Mouse (Mus musculus): ENCODE results near the gene Dok1. TPM values are rescaled to one million over a fixed set of nuclear protein-coding genes. Genes with fewer than 3 reads are reported as not detected.

The Dok1 gene
- polyA plus RNA-seq, 1 experiment from 2014 or later: 9.9 TPM

DNA sequence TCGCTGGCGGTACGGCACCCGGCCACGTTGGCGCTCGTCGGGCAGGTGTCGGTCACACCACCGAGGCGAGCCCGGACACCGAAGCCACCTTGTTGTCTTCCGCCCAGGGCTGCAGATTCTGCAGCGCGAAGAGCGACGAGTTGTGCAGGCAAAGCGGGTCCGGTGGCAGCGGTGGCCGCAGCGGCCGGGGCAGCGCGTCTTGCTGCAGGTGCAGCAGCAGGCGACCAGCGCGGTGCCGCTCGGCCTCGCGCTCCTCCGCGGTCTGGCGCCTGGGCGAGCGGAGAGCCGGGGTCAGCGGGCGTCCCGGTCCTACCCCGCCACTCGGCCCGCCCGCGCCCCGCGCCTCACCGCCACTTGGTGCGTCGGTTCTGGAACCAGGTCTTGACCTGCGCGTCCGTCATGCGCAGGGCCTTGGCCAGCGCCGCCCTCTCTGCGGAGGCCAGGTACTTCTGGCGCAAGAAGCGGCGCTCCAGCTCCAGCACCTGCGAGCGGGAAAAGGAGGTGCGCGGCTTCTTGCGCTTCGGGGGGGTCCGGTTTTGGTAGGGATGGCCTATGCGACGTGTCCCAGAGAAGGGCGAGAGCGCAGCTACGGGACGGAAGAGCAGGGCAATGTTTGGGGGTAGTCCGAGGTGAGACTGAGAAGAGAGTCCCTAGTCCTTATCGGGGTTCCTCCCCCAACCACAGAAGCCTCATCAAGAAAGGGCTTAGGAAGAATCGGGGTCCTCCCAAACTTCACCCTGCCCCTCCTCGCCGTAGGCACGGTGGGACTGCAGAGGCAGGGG, 35.6 kb upstream of the Dok1 start:
- Histone ChIP-seq H3K4me3 (replicated peaks) (peak overlapping the region; percentile 29), H3K27me3 (peaks cover 99% of the 10 kb centered on the region), H3K4me1 (replicated peaks) (peaks cover 28% of the 10 kb centered on the region), H3K9ac (replicated peaks) (0 out of 2 replicates have a peak overlapping the region, but pooled peaks have one; percentile 8), H3K36me3 (no peaks in the 10 kb centered on the region), H3K27ac (no peak overlapping the region), H3K9me3 (no peaks in the 10 kb centered on the region), H3K4me2 (peak overlapping the region; percentile 39)
- no peak for ATAC-seq (ENCODE audit: insufficient number of reproducible peaks, insufficient read depth, low FRiP score, low TSS enrichment, low read depth)
- WGBS: under 1% methylated on average over 81 of the region's 81 CpGs

DNA sequence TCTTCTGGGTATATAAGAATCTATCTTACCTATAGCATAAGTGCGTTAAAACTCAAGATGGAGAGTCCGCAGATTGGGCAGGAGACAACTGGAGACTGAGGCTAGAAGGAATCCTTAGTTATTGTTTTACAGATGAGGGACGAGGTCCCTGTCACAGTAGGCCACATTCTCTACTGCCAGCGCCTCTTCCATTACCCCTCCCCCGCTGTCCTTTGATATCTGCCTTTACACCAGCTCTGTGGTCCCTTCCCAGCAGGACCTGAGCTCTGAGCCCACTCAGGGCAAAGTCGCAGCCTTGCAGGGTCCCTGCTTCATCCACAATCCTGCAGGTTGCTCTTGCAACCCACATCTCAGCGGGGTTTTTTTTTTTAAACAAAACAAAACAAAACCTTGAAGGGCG, 35.0 kb upstream of the Dok1 start:
- H3K4me3 ChIP-seq (replicated peaks): no peak overlapping the region
- H3K4me2 ChIP-seq: no peak overlapping the region
- H3K9me3 ChIP-seq: no peaks in the 10 kb centered on the region
- no peaks in the 10 kb centered on the region for H3K36me3 ChIP-seq
- no peak for ATAC-seq (ENCODE audit: insufficient number of reproducible peaks, insufficient read depth, low FRiP score, low TSS enrichment, low read depth)
- no peak overlapping the region for H3K27ac ChIP-seq
- no peak overlapping the region for H3K9ac ChIP-seq (replicated peaks)
- H3K27me3 ChIP-seq: peaks cover 99% of the 10 kb centered on the region
- H3K4me1 ChIP-seq (replicated peaks): peaks cover 28% of the 10 kb centered on the region
- WGBS: 5% methylated on average over 8 of the region's 8 CpGs

DNA sequence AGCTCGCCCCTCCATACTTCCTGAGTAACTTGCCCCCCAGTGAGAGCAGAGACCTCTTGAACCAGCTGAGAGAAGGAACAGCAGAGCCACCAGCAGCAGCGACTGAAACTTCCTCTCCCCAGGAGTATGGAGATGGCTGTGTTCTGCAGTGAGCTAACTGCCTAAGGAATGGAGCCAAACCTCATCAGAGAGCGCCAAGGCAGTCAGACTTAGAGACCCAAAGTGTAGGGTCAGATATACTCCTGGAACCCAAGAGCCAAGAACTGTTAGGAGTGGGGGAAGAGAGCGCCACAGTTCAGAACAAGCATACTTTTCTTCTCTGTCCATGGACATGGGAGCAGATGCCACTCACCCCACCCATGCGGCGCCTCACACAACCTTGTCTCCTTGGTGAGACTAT, 33.2 kb upstream of the Dok1 start:
- WGBS: 22% methylated on average over 6 of the region's 6 CpGs
- H3K4me3 ChIP-seq (replicated peaks): no peak overlapping the region
- no peaks in the 10 kb centered on the region for H3K9me3 ChIP-seq
- H3K9ac ChIP-seq (replicated peaks): no peak overlapping the region
- H3K36me3 ChIP-seq: no peaks in the 10 kb centered on the region
- H3K27me3 ChIP-seq: peaks cover 99% of the 10 kb centered on the region
- H3K4me1 ChIP-seq (replicated peaks): peaks cover 26% of the 10 kb centered on the region
- H3K27ac ChIP-seq: no peak overlapping the region
- no peak for ATAC-seq (ENCODE audit: insufficient number of reproducible peaks, insufficient read depth, low FRiP score, low TSS enrichment, low read depth)
- no peak overlapping the region for H3K4me2 ChIP-seq

DNA sequence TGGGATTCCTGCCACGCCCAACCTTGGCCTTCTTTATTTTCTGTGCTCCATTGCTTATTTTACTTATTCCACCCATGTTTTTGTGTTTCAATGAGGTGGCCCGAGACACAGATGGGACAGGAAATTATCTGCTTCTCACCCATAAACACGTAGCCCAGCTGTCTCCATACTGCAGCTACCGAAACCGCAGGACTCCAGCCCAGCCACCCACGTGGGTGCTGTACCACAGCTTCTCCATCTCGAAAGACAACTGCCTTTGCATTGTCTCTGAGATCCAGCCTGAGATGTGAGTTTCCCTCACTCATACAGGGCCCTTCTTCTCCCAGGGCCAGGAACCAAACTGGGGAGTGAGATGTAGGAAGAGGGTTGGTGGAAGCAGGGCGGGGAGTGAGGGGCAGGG, 32.7 kb upstream of the Dok1 start:
- H3K4me1 ChIP-seq (replicated peaks): peaks cover 22% of the 10 kb centered on the region
- no peak overlapping the region for H3K4me3 ChIP-seq (replicated peaks)
- peaks cover 99% of the 10 kb centered on the region for H3K27me3 ChIP-seq
- no peak overlapping the region for H3K9ac ChIP-seq (replicated peaks)
- H3K9me3 ChIP-seq: no peaks in the 10 kb centered on the region
- 45% methylated on average over 8 of the region's 8 CpGs for WGBS
- H3K4me2 ChIP-seq: no peak overlapping the region
- ATAC-seq (ENCODE audit: insufficient number of reproducible peaks, insufficient read depth, low FRiP score, low TSS enrichment, low read depth): no peak
- no peaks in the 10 kb centered on the region for H3K36me3 ChIP-seq
- H3K27ac ChIP-seq: no peak overlapping the region

DNA sequence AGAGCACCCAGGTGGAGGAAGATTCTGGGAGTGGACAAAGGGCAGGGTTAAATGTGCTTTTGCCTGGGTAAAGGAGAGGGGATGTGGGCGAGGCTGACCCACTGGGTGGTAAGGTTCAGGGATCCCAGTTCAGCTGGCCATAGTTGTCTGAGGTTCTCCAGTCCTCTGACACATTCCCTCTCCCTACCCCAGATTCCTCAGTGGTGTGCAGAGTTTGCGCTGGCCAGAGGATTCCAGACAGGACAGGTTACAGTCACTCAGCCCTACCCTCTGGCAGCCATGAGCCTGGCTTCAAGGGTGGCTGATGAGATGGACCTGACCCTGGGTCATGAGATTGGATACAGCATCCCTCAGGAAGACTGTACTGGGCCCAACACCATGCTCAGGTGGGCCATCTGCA, 25.5 kb upstream of the Dok1 start:
- no peak for ATAC-seq (ENCODE audit: insufficient number of reproducible peaks, insufficient read depth, low FRiP score, low TSS enrichment, low read depth)
- WGBS: 91% methylated on average over 2 of the region's 2 CpGs
- H3K4me3 ChIP-seq (replicated peaks): no peak overlapping the region
- H3K27me3 ChIP-seq: peaks cover 48% of the 10 kb centered on the region
- no peaks in the 10 kb centered on the region for H3K9me3 ChIP-seq
- H3K4me2 ChIP-seq: no peak overlapping the region
- no peak overlapping the region for H3K27ac ChIP-seq
- peaks cover 23% of the 10 kb centered on the region for H3K36me3 ChIP-seq
- peaks cover 10% of the 10 kb centered on the region for H3K4me1 ChIP-seq (replicated peaks)
- no peak overlapping the region for H3K9ac ChIP-seq (replicated peaks)

DNA sequence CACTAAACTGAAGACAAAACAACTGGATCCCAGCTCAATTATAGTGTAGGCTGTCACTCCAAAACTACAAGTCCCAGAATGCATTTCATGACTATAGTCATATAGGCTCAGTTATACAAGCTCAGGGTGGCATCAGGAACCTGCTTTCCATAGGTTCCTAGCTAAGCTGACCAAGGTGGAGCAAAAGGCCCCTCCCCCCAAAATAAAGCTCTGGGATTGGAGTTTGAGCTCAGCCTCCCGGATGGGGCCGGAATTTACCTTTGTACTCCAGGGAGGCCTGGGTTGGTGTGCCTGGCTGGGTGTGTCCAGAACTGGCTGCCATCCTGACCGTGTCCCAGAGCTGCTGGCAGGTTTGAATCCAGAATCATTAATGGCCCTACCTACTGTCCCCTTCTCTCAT, 24.5 kb upstream of the Dok1 start, which contains the start of gene Dqx1:
Gene Dqx1 (plus strand): TSS at position 55 of the 400 bp plus-strand sequence.
- Histone ChIP-seq H3K9me3 (no peaks in the 10 kb centered on the region), H3K27ac (no peak within 1 kb of the TSS), H3K27me3 (peaks cover 39% of the 10 kb centered on the region), H3K4me1 (replicated peaks) (peaks cover 18% of the 10 kb centered on the region), H3K9ac (replicated peaks) (no peak within 1 kb of the TSS), H3K4me3 (replicated peaks) (no peak within 1 kb of the TSS), H3K4me2 (no peak within 1 kb of the TSS), H3K36me3 (peaks cover 23% of the 10 kb centered on the region)
- WGBS: 51% methylated on average over 3 of the region's 3 CpGs
- ATAC-seq (ENCODE audit: insufficient number of reproducible peaks, insufficient read depth, low FRiP score, low TSS enrichment, low read depth): no peak

DNA sequence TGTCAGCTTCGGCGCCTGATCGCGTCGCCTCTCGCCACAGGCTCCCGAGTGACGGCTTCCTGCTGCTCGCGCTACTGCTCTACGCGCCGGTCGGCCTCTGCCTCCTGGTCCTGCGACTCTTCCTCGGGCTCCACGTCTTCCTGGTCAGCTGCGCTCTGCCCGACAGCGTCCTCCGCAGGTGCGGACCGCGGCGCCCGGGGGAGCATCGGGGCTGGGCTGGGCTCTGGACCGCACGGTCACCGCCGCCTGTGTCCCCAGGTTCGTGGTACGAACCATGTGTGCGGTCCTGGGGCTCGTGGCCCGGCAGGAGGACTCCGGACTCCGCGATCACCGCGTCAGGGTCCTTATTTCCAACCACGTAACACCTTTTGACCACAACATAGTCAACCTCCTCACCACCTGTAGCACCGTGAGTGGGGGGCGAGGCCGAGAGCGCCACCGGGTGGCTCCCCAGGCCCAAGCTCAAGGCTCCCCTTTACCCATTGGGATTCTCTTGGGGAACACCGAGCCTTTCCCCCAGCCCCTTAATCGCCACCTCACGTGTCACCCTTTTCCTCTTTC, 21.7 kb upstream of the Dok1 start, which contains the start of gene Htra2:
Gene Htra2 (minus strand): TSS at position 403 of the 561 bp plus-strand sequence.
- Histone ChIP-seq H3K4me1 (replicated peaks) (peaks cover 23% of the 10 kb centered on the region), H3K27me3 (peaks cover 11% of the 10 kb centered on the region), H3K4me3 (replicated peaks) (peak within 1 kb of the TSS; percentile 97), H3K27ac (peak within 1 kb of the TSS; percentile 93), H3K4me2 (peak within 1 kb of the TSS; percentile 73), H3K36me3 (peaks cover 45% of the 10 kb centered on the region), H3K9me3 (no peaks in the 10 kb centered on the region), H3K9ac (replicated peaks) (peak within 1 kb of the TSS; percentile 88)
- peak; percentile 4; the same call in 1 of the 2 replicates for ATAC-seq (ENCODE audit: insufficient number of reproducible peaks, insufficient read depth, low FRiP score, low TSS enrichment, low read depth)
- under 1% methylated on average over 49 of the region's 50 CpGs for WGBS

DNA sequence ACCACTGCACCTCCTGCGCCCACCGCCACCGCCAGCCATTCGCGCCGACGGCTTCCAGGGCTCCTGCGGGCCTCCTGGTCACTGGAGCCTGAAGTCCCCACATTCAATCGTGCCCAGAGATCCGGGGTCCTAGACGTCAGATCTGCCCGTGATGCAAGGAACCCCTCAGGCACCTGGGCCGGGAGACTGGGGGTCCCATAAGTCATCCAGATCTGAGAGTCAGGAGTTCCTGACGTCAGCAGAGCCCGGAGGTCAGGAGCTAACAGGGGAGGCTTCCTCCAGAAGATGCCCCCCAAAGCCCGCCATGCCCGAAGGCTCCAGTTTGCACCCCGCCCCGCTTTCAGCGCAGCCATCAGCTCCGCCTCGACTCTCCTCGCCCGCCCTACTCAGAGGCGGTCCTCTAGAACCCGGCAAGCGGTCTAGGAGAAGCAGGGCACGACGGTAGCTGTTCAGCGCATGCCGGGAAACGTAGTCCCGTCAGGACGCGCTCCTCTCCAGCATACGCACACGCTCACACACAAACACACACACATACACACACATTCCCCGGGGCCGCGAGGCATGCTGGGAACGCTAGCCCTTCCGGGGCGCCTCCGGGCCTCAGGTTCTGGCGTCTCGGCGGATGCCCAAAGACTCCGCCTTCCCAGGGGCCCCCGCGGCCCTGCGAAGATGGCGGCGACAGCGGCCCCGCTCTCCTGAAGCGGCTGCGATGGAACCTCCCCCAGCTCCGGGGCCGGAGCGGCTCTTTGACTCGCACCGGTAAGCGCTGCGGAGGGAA, 21.0 kb upstream of the Dok1 start, which contains the start of gene Aup1:
Gene Aup1 (plus strand): TSS at position 448 of the 778 bp plus-strand sequence.
- no peaks in the 10 kb centered on the region for H3K9me3 ChIP-seq
- peak within 1 kb of the TSS; percentile 93 for H3K27ac ChIP-seq
- peak within 1 kb of the TSS; percentile 97 for H3K4me3 ChIP-seq (replicated peaks)
- peak; percentile 93 for ATAC-seq (ENCODE audit: insufficient number of reproducible peaks, insufficient read depth, low FRiP score, low TSS enrichment, low read depth)
- peaks cover 23% of the 10 kb centered on the region for H3K4me1 ChIP-seq (replicated peaks)
- peaks cover 7% of the 10 kb centered on the region; the same call in 1 of the 2 replicates for H3K27me3 ChIP-seq
- H3K4me2 ChIP-seq: peak within 1 kb of the TSS; percentile 73
- under 1% methylated on average over 63 of the region's 64 CpGs for WGBS
- peaks cover 48% of the 10 kb centered on the region for H3K36me3 ChIP-seq
- H3K9ac ChIP-seq (replicated peaks): peak within 1 kb of the TSS; percentile 88

DNA sequence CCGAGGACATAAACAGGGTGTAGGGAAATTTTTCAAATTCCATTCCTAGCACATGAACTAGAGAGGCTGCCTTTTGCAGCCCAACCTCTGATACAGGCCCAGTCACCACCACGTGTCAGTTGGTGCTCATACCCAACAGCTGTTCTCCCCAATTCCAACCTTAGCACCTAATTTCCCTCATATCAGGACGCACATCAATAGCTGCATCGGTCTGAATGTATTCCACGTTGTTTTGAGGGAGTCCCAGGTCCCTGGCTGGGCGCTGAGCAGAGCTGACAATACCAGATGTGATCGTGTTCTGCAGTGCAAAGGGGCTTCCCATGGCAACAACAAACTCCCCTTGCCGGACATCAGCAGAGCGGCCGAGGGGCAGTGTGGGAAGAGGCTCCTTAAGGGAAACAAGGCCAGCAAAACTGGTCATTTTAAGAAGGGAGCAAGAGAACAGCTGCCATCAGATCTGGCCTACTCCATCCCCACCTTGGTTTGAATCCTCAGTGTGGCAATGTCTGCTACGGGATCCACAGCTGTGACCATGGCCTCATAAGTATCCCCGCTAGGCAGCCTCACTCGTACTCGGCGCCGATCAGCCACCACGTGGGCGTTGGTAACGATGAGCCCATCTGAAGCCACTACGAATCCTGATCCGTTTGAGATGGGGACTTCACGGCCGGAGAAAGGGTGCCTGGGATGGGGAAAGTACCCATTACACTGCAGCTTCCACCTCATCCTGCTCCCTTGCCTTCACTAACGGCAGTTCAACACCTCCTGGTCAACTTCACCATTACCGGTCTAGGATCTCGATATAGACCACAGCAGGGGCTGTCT, 20.1 kb upstream of the Dok1 start:
- no peak for ATAC-seq (ENCODE audit: insufficient number of reproducible peaks, insufficient read depth, low FRiP score, low TSS enrichment, low read depth)
- Histone ChIP-seq H3K4me3 (replicated peaks) (peak overlapping the region; percentile 97), H3K27ac (peak overlapping the region; percentile 93), H3K4me2 (peak overlapping the region; percentile 73), H3K9me3 (no peaks in the 10 kb centered on the region), H3K9ac (replicated peaks) (peak overlapping the region; percentile 88), H3K27me3 (no peaks in the 10 kb centered on the region), H3K36me3 (peaks cover 56% of the 10 kb centered on the region), H3K4me1 (replicated peaks) (peaks cover 23% of the 10 kb centered on the region)
- WGBS: 1% methylated on average over 26 of the region's 26 CpGs

DNA sequence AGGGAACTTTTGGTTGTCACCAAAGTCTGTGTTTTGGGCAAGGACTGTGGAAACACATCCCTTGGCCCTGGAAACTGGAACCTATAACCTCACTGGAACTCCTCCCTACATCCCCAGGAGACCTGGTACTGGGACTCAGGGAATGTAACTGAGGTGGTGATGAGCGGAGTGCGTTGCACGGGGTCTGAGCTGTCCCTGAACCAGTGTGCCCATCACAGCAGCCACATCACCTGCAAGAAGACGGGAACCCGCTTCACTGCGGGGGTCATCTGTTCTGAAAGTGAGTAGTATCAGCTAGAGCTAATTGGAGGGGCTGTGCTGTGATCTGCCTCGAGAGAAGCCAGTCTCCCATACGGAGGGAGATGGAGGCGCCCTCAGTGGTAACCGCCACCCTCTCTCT, 16.1 kb upstream of the Dok1 start:
- no peaks in the 10 kb centered on the region for H3K9me3 ChIP-seq
- H3K4me3 ChIP-seq (replicated peaks): no peak overlapping the region
- H3K27ac ChIP-seq: no peak overlapping the region
- no peaks in the 10 kb centered on the region; the same call in 1 of the 2 replicates for H3K27me3 ChIP-seq
- peaks cover 13% of the 10 kb centered on the region for H3K4me1 ChIP-seq (replicated peaks)
- no peak overlapping the region for H3K9ac ChIP-seq (replicated peaks)
- WGBS: 66% methylated on average over 10 of the region's 10 CpGs
- ATAC-seq (ENCODE audit: insufficient number of reproducible peaks, insufficient read depth, low FRiP score, low TSS enrichment, low read depth): no peak
- H3K4me2 ChIP-seq: no peak overlapping the region
- H3K36me3 ChIP-seq: peaks cover 38% of the 10 kb centered on the region
